Mouse (Mus musculus): ENCODE results near the gene Prkcb. TPM values are rescaled to one million over a fixed set of nuclear protein-coding genes. Genes with fewer than 3 reads are reported as not detected.

Gene Prkcb
- polyA plus RNA-seq, 1 experiment from 2014 or later: 139 TPM

DNA sequence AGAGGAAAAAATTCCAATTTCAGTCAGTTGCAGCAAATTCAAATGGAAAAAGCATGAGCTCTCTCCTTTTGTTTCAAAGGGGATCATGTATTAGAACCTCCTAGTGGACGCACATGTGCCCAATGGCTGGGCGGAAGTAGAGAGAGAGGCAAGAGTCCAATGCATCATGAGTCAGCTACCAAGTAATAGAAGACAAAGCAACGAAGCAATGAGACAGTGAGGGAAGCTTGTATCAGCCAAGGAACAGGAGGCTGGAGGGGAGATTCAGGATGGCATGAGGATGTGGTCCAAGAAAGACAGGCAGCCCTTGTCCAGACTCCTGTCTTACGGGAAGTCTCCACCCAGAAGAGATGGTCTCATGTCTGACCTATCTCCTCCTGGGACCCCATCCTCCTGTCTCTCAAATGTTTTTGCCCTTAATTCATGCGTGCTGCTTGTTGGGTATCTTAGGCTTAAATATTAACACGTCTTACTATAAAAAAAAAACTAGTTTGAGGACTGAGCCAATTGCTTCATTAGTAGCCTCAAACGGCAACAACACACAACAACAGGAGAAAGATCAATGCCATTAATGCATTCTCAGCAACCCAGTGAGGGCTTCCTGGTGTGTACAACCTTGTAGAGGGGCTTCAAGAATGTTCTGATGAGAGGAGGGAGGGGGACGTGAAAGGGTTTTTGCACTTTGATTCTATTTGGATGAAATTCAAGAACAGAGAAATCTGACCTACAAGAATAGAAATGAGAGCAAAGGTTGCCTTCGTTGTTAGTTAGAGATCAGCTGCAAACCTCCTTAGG is 245.2 kb downstream of the Prkcb start:
- H3K4me1 ChIP-seq (ENCODE audit: control insufficient read depth, insufficient read depth, low read depth, low read length): no peaks in the 10 kb centered on the region
- no peak overlapping the region for H3K4me2 ChIP-seq (ENCODE audit: low read length)
- ATAC-seq: no peak
- no peaks in the 10 kb centered on the region; the same call in 1 of the 2 replicates for H3K36me3 ChIP-seq (ENCODE audit: control insufficient read depth, insufficient read depth, low read length)
- WGBS: 89% methylated on average over 9 of the region's 9 CpGs
- no peaks in the 10 kb centered on the region for H3K9me3 ChIP-seq (ENCODE audit: control insufficient read depth, low read length)
- no peak overlapping the region for H3K4me3 ChIP-seq (ENCODE audit: low read length)
- no peak overlapping the region for H3K9ac ChIP-seq (ENCODE audit: low read depth, low read length)
- no peaks in the 10 kb centered on the region for H3K27me3 ChIP-seq (replicated peaks; ENCODE audit: control insufficient read depth, insufficient read depth, low read length)
- no peak overlapping the region for H3K27ac ChIP-seq (ENCODE audit: low read depth, low read length)

- ATAC-seq: no peak
- 88% methylated on average over 3 of the region's 3 CpGs for WGBS
Observed at GRCm38 (mm10) chr7:122544616-122545015, 256.1 kb downstream of the Prkcb start.

GRCm38 (mm10) chr7:122556575-122557140 is 268.1 kb downstream of the Prkcb start:
- H3K27ac ChIP-seq (ENCODE audit: low read depth, low read length): no peak overlapping the region
- H3K36me3 ChIP-seq (ENCODE audit: control insufficient read depth, insufficient read depth, low read length): no peaks in the 10 kb centered on the region
- H3K9ac ChIP-seq (ENCODE audit: low read depth, low read length): no peak overlapping the region
- H3K9me3 ChIP-seq (ENCODE audit: control insufficient read depth, low read length): no peaks in the 10 kb centered on the region
- H3K27me3 ChIP-seq (replicated peaks; ENCODE audit: control insufficient read depth, insufficient read depth, low read length): no peaks in the 10 kb centered on the region
- no peak overlapping the region for H3K4me3 ChIP-seq (ENCODE audit: low read length)
- H3K4me2 ChIP-seq (ENCODE audit: low read length): no peak overlapping the region
- WGBS: 33% methylated on average over 6 of the region's 6 CpGs
- ATAC-seq: no peak
- H3K4me1 ChIP-seq (ENCODE audit: control insufficient read depth, insufficient read depth, low read depth, low read length): peaks cover 3% of the 10 kb centered on the region

More at GRCm38 (mm10) chr7:122544616-122545015, 256.1 kb downstream of the Prkcb start:
- Histone ChIP-seq H3K9ac (ENCODE audit: low read depth, low read length) (no peak overlapping the region), H3K9me3 (ENCODE audit: control insufficient read depth, low read length) (no peaks in the 10 kb centered on the region), H3K27ac (ENCODE audit: low read depth, low read length) (no peak overlapping the region), H3K27me3 (replicated peaks; ENCODE audit: control insufficient read depth, insufficient read depth, low read length) (no peaks in the 10 kb centered on the region), H3K4me2 (ENCODE audit: low read length) (no peak overlapping the region), H3K36me3 (ENCODE audit: control insufficient read depth, insufficient read depth, low read length) (no peaks in the 10 kb centered on the region), H3K4me3 (ENCODE audit: low read length) (no peak overlapping the region), H3K4me1 (ENCODE audit: control insufficient read depth, insufficient read depth, low read depth, low read length) (peaks cover 4% of the 10 kb centered on the region; the same call in 1 of the 2 replicates)

DNA sequence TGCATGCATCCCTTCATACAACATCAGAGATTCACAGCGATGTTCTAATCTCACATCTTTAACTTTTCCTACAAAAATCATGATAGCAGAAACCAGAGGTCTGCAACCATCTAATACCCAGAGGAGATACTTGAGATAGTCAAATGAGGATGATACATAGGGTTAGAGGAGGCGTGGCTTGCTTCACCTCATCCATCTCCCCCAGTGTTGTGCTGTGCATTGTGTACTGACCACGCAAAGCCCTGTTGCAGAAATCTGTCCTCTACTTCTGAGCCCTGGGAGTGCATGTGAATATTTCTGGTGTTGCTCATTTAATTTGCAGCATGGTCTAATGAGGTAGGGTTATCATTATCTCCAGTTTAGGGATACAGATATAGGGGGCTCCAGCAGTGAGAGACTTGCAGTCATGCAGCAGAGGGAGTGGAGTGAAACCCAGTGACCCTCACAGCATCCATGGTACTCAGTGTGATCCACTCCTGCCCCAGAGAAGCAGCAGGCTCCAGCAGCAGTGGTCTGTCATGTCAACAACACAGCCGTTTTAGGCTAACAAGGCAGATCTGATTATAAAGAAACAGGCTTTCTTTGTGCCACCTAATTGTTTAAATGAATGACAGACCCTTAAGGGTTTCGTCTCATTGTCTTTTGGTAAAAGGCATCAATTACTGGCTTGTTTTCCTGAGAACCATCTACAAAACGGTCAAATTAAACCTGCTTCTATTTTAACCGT is 269.7 kb downstream of the Prkcb start:
- no peak overlapping the region for H3K4me3 ChIP-seq (ENCODE audit: low read length)
- no peak overlapping the region for H3K4me2 ChIP-seq (ENCODE audit: low read length)
- H3K9ac ChIP-seq (ENCODE audit: low read depth, low read length): no peak overlapping the region
- 37% methylated on average over 7 of the region's 7 CpGs for WGBS
- H3K27ac ChIP-seq (ENCODE audit: low read depth, low read length): no peak overlapping the region
- H3K27me3 ChIP-seq (replicated peaks; ENCODE audit: control insufficient read depth, insufficient read depth, low read length): no peaks in the 10 kb centered on the region
- ATAC-seq: peak; percentile 2; the same call in 1 of the 2 replicates
- no peaks in the 10 kb centered on the region for H3K9me3 ChIP-seq (ENCODE audit: control insufficient read depth, low read length)
- H3K36me3 ChIP-seq (ENCODE audit: control insufficient read depth, insufficient read depth, low read length): no peaks in the 10 kb centered on the region
- H3K4me1 ChIP-seq (ENCODE audit: control insufficient read depth, insufficient read depth, low read depth, low read length): peaks cover 3% of the 10 kb centered on the region

DNA sequence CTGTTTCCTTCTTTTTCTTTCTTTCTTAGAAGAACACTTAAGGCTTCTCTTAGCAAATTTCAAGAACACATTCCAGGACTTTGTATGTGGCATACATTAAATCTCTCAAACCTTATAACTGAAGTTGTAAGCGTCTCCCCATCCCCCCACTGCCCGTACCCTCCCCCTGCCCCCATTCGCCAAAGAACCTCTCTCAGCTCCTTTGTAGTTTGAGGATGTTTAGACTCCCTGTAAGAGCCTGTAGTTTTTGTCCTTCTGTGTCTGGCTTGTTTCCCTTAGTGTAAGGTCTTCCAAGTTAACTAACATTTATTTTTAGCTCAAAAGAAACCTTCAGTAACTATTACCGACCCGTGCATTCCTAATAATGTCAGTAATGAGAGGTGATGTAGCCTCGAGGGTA is 270.4 kb downstream of the Prkcb start:
- Histone ChIP-seq H3K27ac (ENCODE audit: low read depth, low read length) (no peak overlapping the region), H3K4me1 (ENCODE audit: control insufficient read depth, insufficient read depth, low read depth, low read length) (peaks cover 3% of the 10 kb centered on the region), H3K4me2 (ENCODE audit: low read length) (no peak overlapping the region), H3K27me3 (replicated peaks; ENCODE audit: control insufficient read depth, insufficient read depth, low read length) (no peaks in the 10 kb centered on the region), H3K9me3 (ENCODE audit: control insufficient read depth, low read length) (no peaks in the 10 kb centered on the region), H3K9ac (ENCODE audit: low read depth, low read length) (no peak overlapping the region), H3K36me3 (ENCODE audit: control insufficient read depth, insufficient read depth, low read length) (no peaks in the 10 kb centered on the region), H3K4me3 (ENCODE audit: low read length) (no peak overlapping the region)
- 0 out of 2 replicates have a peak, but pooled peaks have one; percentile 45 for ATAC-seq
- 30% methylated on average over 6 of the region's 6 CpGs for WGBS

DNA sequence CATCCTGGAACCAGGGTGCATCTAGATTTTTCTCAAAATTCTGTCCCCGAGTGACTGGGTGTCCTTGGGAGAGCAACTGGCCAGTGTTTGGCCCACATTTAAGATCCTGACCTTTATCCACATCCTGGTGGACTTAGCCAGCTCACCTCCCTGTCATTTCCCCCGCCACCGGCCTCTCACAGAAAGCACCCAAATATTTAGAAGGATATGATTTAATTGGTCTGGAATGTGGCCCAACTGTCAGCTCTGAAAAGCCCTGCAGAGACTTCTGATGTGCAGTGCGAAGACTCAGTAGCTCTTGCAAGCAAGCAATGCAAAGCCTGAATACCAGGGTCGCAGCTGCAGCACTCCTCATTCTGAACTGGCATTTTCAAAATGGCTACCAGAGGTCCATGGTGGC is 274.0 kb downstream of the Prkcb start:
- no peak for ATAC-seq
- Histone ChIP-seq H3K4me2 (ENCODE audit: low read length) (no peak overlapping the region), H3K27me3 (replicated peaks; ENCODE audit: control insufficient read depth, insufficient read depth, low read length) (no peaks in the 10 kb centered on the region), H3K27ac (ENCODE audit: low read depth, low read length) (no peak overlapping the region), H3K4me3 (ENCODE audit: low read length) (no peak overlapping the region), H3K9me3 (ENCODE audit: control insufficient read depth, low read length) (no peaks in the 10 kb centered on the region), H3K36me3 (ENCODE audit: control insufficient read depth, insufficient read depth, low read length) (no peaks in the 10 kb centered on the region), H3K9ac (ENCODE audit: low read depth, low read length) (no peak overlapping the region), H3K4me1 (ENCODE audit: control insufficient read depth, insufficient read depth, low read depth, low read length) (peaks cover 3% of the 10 kb centered on the region)
- 80% methylated on average over 5 of the region's 5 CpGs for WGBS

- Histone ChIP-seq H3K4me2 (ENCODE audit: low read length) (no peak overlapping the region), H3K4me3 (ENCODE audit: low read length) (no peak overlapping the region), H3K27me3 (replicated peaks; ENCODE audit: control insufficient read depth, insufficient read depth, low read length) (no peaks in the 10 kb centered on the region), H3K4me1 (ENCODE audit: control insufficient read depth, insufficient read depth, low read depth, low read length) (no peaks in the 10 kb centered on the region), H3K27ac (ENCODE audit: low read depth, low read length) (no peak overlapping the region), H3K9me3 (ENCODE audit: control insufficient read depth, low read length) (no peaks in the 10 kb centered on the region), H3K36me3 (ENCODE audit: control insufficient read depth, insufficient read depth, low read length) (no peaks in the 10 kb centered on the region), H3K9ac (ENCODE audit: low read depth, low read length) (no peak overlapping the region)
- 70% methylated on average over 1 of the region's 1 CpGs for WGBS
- ATAC-seq: no peak
Observed at GRCm38 (mm10) chr7:122565371-122565770, 276.8 kb downstream of the Prkcb start.

- Histone ChIP-seq H3K27me3 (replicated peaks; ENCODE audit: control insufficient read depth, insufficient read depth, low read length) (no peaks in the 10 kb centered on the region), H3K27ac (ENCODE audit: low read depth, low read length) (no peak overlapping the region), H3K9me3 (ENCODE audit: control insufficient read depth, low read length) (no peaks in the 10 kb centered on the region), H3K9ac (ENCODE audit: low read depth, low read length) (no peak overlapping the region), H3K4me2 (ENCODE audit: low read length) (no peak overlapping the region), H3K4me1 (ENCODE audit: control insufficient read depth, insufficient read depth, low read depth, low read length) (no peaks in the 10 kb centered on the region), H3K4me3 (ENCODE audit: low read length) (no peak overlapping the region), H3K36me3 (ENCODE audit: control insufficient read depth, insufficient read depth, low read length) (no peaks in the 10 kb centered on the region)
- WGBS: 51% methylated on average over 7 of the region's 7 CpGs
- ATAC-seq: no peak
Observed at GRCm38 (mm10) chr7:122566011-122566410, 277.5 kb downstream of the Prkcb start.

DNA sequence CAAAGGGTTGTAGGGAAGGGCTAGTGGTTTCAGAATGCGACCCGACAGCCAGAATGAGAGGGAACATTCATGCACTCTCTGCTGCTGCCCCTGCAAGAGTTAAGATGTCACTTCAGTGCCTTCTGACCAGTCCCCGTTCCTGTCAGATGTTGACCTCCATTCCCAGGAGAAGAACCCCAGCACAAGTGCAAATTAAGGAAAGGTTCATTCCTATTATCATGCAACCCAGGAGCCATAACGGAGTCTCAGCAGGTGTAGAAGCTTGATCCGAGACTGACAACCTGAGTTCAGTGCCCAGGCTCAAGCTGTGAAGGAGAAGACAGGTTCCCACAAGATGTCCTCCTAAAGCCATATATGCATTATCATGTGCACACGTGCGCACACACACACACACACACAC is 280.2 kb downstream of the Prkcb start:
- Histone ChIP-seq H3K27me3 (replicated peaks; ENCODE audit: control insufficient read depth, insufficient read depth, low read length) (no peaks in the 10 kb centered on the region), H3K9me3 (ENCODE audit: control insufficient read depth, low read length) (no peaks in the 10 kb centered on the region), H3K4me1 (ENCODE audit: control insufficient read depth, insufficient read depth, low read depth, low read length) (no peaks in the 10 kb centered on the region), H3K4me2 (ENCODE audit: low read length) (no peak overlapping the region), H3K4me3 (ENCODE audit: low read length) (no peak overlapping the region), H3K9ac (ENCODE audit: low read depth, low read length) (no peak overlapping the region), H3K36me3 (ENCODE audit: control insufficient read depth, insufficient read depth, low read length) (no peaks in the 10 kb centered on the region), H3K27ac (ENCODE audit: low read depth, low read length) (no peak overlapping the region)
- no peak for ATAC-seq
- 78% methylated on average over 7 of the region's 7 CpGs for WGBS
